In the genomic region with DNA sequence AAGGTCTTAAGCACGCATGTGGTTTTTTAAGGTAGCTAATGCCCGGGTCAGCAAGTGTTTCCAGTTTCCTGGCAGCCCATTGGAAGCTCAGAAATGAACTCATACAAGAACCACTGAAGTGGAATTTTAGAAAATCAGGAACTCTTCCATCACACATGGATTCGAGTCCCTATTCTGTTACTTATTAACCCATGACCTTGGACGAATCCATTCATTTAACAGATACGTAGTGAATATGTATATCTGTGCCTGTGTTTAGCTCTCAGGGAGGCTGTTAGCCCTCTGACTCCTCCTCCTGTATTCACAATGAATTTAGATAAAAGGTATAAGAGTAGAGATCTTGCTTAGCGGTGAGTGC, we compare ENCODE assay signal across 13 mouse cellular contexts. TPM values are rescaled to one million over a fixed set of nuclear protein-coding genes. Genes with fewer than 3 reads are reported as not detected.
DNase-seq lines count a peak whose midpoint lies in the region; ATAC-seq and TF ChIP-seq lines count a peak whose summit lies in the region.
"Had no signal": no experiment of that assay in that cellular context is flagged by ENCODE, and none has a peak within 500 bp of the region (broad histone marks: within the 10 kb centered on the region; RNA-seq: fewer than 3 reads in every experiment).

No protein-coding gene starts in this region.

- WGBS in hindbrain, embryonic 12.5 days, result 49% methylated on average over 6 of the region's 6 CpGs
- 53% methylated on average over 6 of the region's 6 CpGs for WGBS in hindbrain, embryonic 11.5 days
- 52% methylated on average over 6 of the region's 6 CpGs for WGBS in bone marrow, adult 2 months
- 50% methylated on average over 6 of the region's 6 CpGs for WGBS in intestine, embryonic 14.5 days
- 47% methylated on average over 6 of the region's 6 CpGs for WGBS in liver, embryonic 11.5 days
- 50% methylated on average over 6 of the region's 6 CpGs for WGBS in midbrain, embryonic 15.5 days

- H3K4me1 ChIP-seq in hindbrain, embryonic 12.5 days, result peaks cover 41% of the 10 kb centered on the region
- peaks cover 2% of the 10 kb centered on the region; the same call in 1 of the 2 replicates for H3K4me1 ChIP-seq in hindbrain, embryonic 11.5 days (replicated peaks; ENCODE audit: control insufficient read depth, insufficient read depth, low read length)
- H3K4me1 ChIP-seq in bone marrow, adult 2 months (ENCODE audit: control insufficient read depth, insufficient read depth, low read length), result peaks cover 10% of the 10 kb centered on the region
- H3K4me1 ChIP-seq in intestine, embryonic 14.5 days (replicated peaks; ENCODE audit: control insufficient read depth, insufficient read depth, low read length), result peaks cover 21% of the 10 kb centered on the region
- H3K4me1 ChIP-seq in liver, embryonic 11.5 days (replicated peaks; ENCODE audit: control insufficient read depth, insufficient read depth, low read length), result peaks cover 10% of the 10 kb centered on the region
- peaks cover 36% of the 10 kb centered on the region for H3K4me1 ChIP-seq in midbrain, embryonic 15.5 days

- no peaks in the 10 kb centered on the region for H3K36me3 ChIP-seq in hindbrain, embryonic 12.5 days
- H3K36me3 ChIP-seq in hindbrain, embryonic 11.5 days (ENCODE audit: control insufficient read depth, insufficient read depth, low read length), result no peaks in the 10 kb centered on the region
- H3K36me3 ChIP-seq in intestine, embryonic 14.5 days (ENCODE audit: control insufficient read depth, insufficient read depth, low read length), result no peaks in the 10 kb centered on the region
- no peaks in the 10 kb centered on the region for H3K36me3 ChIP-seq in liver, embryonic 11.5 days (ENCODE audit: control insufficient read depth, insufficient read depth, low read length)
- H3K36me3 ChIP-seq in midbrain, embryonic 15.5 days (replicated peaks), result no peaks in the 10 kb centered on the region

- no peak for ATAC-seq in hindbrain, embryonic 12.5 days (ENCODE audit: low FRiP score)
- no peak for ATAC-seq in hindbrain, embryonic 11.5 days (ENCODE audit: low FRiP score)
- peak; percentile 57; the same call in 1 of the 2 replicates for ATAC-seq in intestine, embryonic 14.5 days (replicated peaks; ENCODE audit: low FRiP score, low TSS enrichment, low read depth)
- ATAC-seq in liver, embryonic 11.5 days (replicated peaks; ENCODE audit: low FRiP score), result no peak
- ATAC-seq in midbrain, embryonic 15.5 days (replicated peaks), result no peak
- ATAC-seq: hindbrain, postnatal 0 days had no signal

- no peak overlapping the region for H3K4me2 ChIP-seq in hindbrain, embryonic 12.5 days (replicated peaks)
- H3K4me2 ChIP-seq in hindbrain, embryonic 11.5 days (replicated peaks; ENCODE audit: low read depth, low read length), result no peak overlapping the region
- no peak overlapping the region; the same call in 1 of the 2 replicates for H3K4me2 ChIP-seq in intestine, embryonic 14.5 days (ENCODE audit: low read length)
- H3K4me2 ChIP-seq in liver, embryonic 11.5 days, result no peak overlapping the region
- H3K4me2 ChIP-seq in midbrain, embryonic 15.5 days, result no peak overlapping the region
- H3K4me2 ChIP-seq: forebrain, embryonic 13.5 days had no signal

- 0 out of 2 replicates have a peak overlapping the region, but pooled peaks have one; percentile 31 for H3K27ac ChIP-seq in hindbrain, embryonic 12.5 days
- H3K27ac ChIP-seq in hindbrain, embryonic 11.5 days (ENCODE audit: low read depth, low read length), result no peak overlapping the region
- peak overlapping the region; percentile 70 for H3K27ac ChIP-seq in bone marrow, adult 2 months (ENCODE audit: control insufficient read depth, insufficient read depth, low read depth, low read length, poor library complexity)
- H3K27ac ChIP-seq in intestine, embryonic 14.5 days (ENCODE audit: low read depth), result peak overlapping the region; percentile 22; the same call in 1 of the 2 replicates
- H3K27ac ChIP-seq in liver, embryonic 11.5 days (ENCODE audit: low read depth, low read length), result 0 out of 2 replicates have a peak overlapping the region, but pooled peaks have one; percentile 65
- H3K27ac ChIP-seq in midbrain, embryonic 15.5 days, result no peak overlapping the region
- H3K27ac ChIP-seq: forebrain, embryonic 13.5 days; hindbrain, postnatal 0 days had no signal

- no peak for DNase-seq in hindbrain, embryonic 11.5 days (ENCODE audit: low spot score)
- DNase-seq in intestine, embryonic 14.5 days (ENCODE audit: low spot score), result no peak
- no peak for DNase-seq in liver, embryonic 11.5 days (ENCODE audit: low spot score)
- no peak for DNase-seq in gastrocnemius, adult 8-10 months (ENCODE audit: low spot score in 2 of 2)
- no peak for DNase-seq in adrenal gland, postnatal 4 days (ENCODE audit: low spot score in 2 of 2)
- DNase-seq: cerebellum, postnatal 25 days; layer of hippocampus, postnatal 36 days; lung, postnatal 14 days had no signal

- H3K27me3 ChIP-seq in hindbrain, embryonic 12.5 days, result no peaks in the 10 kb centered on the region; the same call in 1 of the 2 replicates
- H3K27me3 ChIP-seq in hindbrain, embryonic 11.5 days (ENCODE audit: control insufficient read depth, insufficient read depth, low read length), result no peaks in the 10 kb centered on the region
- no peaks in the 10 kb centered on the region for H3K27me3 ChIP-seq in intestine, embryonic 14.5 days (replicated peaks; ENCODE audit: control insufficient read depth, insufficient read depth, low read length)
- no peaks in the 10 kb centered on the region for H3K27me3 ChIP-seq in liver, embryonic 11.5 days (replicated peaks; ENCODE audit: control insufficient read depth, insufficient read depth, low read length)
- no peaks in the 10 kb centered on the region for H3K27me3 ChIP-seq in midbrain, embryonic 15.5 days (replicated peaks)
- H3K27me3 ChIP-seq: forebrain, embryonic 13.5 days had no signal

- no peaks in the 10 kb centered on the region for H3K9me3 ChIP-seq in hindbrain, embryonic 12.5 days (replicated peaks)
- no peaks in the 10 kb centered on the region for H3K9me3 ChIP-seq in hindbrain, embryonic 11.5 days (ENCODE audit: control insufficient read depth, low read length)
- H3K9me3 ChIP-seq in intestine, embryonic 14.5 days (ENCODE audit: control insufficient read depth, low read length), result no peaks in the 10 kb centered on the region
- H3K9me3 ChIP-seq in liver, embryonic 11.5 days (ENCODE audit: control insufficient read depth, low read length), result no peaks in the 10 kb centered on the region
- no peaks in the 10 kb centered on the region for H3K9me3 ChIP-seq in midbrain, embryonic 15.5 days
- H3K9me3 ChIP-seq: forebrain, embryonic 13.5 days had no signal

- TF ChIP-seq CTCF in bone marrow, adult 2 months (IDR thresholded peaks at IDR 0.05; ENCODE audit: control insufficient read depth, insufficient read depth, low read length), result no peak

- H3K9ac ChIP-seq in hindbrain, embryonic 12.5 days, result no peak overlapping the region
- no peak overlapping the region for H3K9ac ChIP-seq in hindbrain, embryonic 11.5 days (ENCODE audit: low read depth, low read length)
- H3K9ac ChIP-seq in intestine, embryonic 14.5 days (ENCODE audit: low read length), result no peak overlapping the region
- no peak overlapping the region for H3K9ac ChIP-seq in liver, embryonic 11.5 days (ENCODE audit: low read depth, low read length)
- H3K9ac ChIP-seq in midbrain, embryonic 15.5 days, result no peak overlapping the region
- H3K9ac ChIP-seq: forebrain, embryonic 13.5 days had no signal

- no peak for TF ChIP-seq POLR2A in bone marrow, adult 2 months (IDR thresholded peaks at IDR 0.05; ENCODE audit: borderline replicate concordance, control insufficient read depth, low read depth, low read length)

- H3K4me3 ChIP-seq in hindbrain, embryonic 12.5 days, result no peak overlapping the region
- no peak overlapping the region for H3K4me3 ChIP-seq in hindbrain, embryonic 11.5 days (ENCODE audit: low read depth, low read length)
- H3K4me3 ChIP-seq in bone marrow, adult 2 months (replicated peaks; ENCODE audit: control insufficient read depth, low read depth, low read length), result no peak overlapping the region
- no peak overlapping the region for H3K4me3 ChIP-seq in intestine, embryonic 14.5 days (ENCODE audit: low read depth, low read length)
- H3K4me3 ChIP-seq in liver, embryonic 11.5 days (ENCODE audit: low read depth, low read length), result no peak overlapping the region
- H3K4me3 ChIP-seq in midbrain, embryonic 15.5 days, result no peak overlapping the region
- H3K4me3 ChIP-seq: forebrain, embryonic 13.5 days had no signal

RNA-seq across cellular contexts. Expression of a gene that starts 54.0 kb away (rescaled TPM):
- polyA plus RNA-seq in hindbrain, embryonic 12.5 days (2016; fragmentation: Nextera tagmentation; extraction: Ambion mirVana), result 28.7 and 38.5 TPM in 2 replicates
- 39.0 and 41.8 TPM in 2 replicates for polyA plus RNA-seq in hindbrain, embryonic 11.5 days (2014; fragmentation: Nextera tagmentation; extraction: Ambion mirVana)
- 4.7 and 5.7 TPM in 2 replicates for polyA plus RNA-seq in bone marrow, adult 2 months (2011; ENCODE audit: insufficient read depth, insufficient read length, low replicate concordance, missing spikeins)
- 43.0 and 46.8 TPM in 2 replicates for polyA plus RNA-seq in intestine, embryonic 14.5 days (2014; fragmentation: Nextera tagmentation; extraction: Ambion mirVana)
- 23.3 and 26.4 TPM in 2 replicates for polyA plus RNA-seq in liver, embryonic 11.5 days (2014; fragmentation: Nextera tagmentation; extraction: Ambion mirVana)
- total RNA-seq in gastrocnemius, adult 8-10 months (2022), result 1 to 10 TPM; 5.2 to 9.5 (median 6.4) TPM
- total RNA-seq in adrenal gland, postnatal 4 days (2021), result 10 to 100 TPM; 27.6 to 31.0 TPM
- 33.3 and 38.2 TPM in 2 replicates for polyA plus RNA-seq in midbrain, embryonic 15.5 days (2015; fragmentation: Nextera tagmentation; extraction: Ambion mirVana)

Comparison
In these comparisons a context has a peak if more than half of its experiments do, and no peak if none do; other contexts are left out.
1. H3K27ac ChIP-seq: peak in hindbrain, embryonic 12.5 days (single experiment), bone marrow, adult 2 months (single experiment), intestine, embryonic 14.5 days (single experiment) and liver, embryonic 11.5 days (single experiment); none in hindbrain, embryonic 11.5 days (single experiment) and midbrain, embryonic 15.5 days (single experiment).